Mouse (Mus musculus) retina, embryonic 14.5 days (tissue): Measurements from ENCODE around the gene Lnpep.
"Not testable (repeated sequence)": the region's sequence is repeated elsewhere in the genome, so short reads cannot be mapped to it uniquely, and the experiment has no call there.

ENCODE experiments used
- DNase-seq: peaks from one replicate; pipeline ENCODE4 v3.0.0-alpha.2; 2015; ENCODE audit warnings: low spot score

Gene Lnpep

GRCm38 (mm10) chr17:17608416-17608988 lies 16.3 kb downstream of the Lnpep start:
- no peak for DNase-seq

- DNase-seq: no peak
Observed at GRCm38 (mm10) chr17:17604554-17604953, 20.3 kb downstream of the Lnpep start.

- no peak for DNase-seq
Observed at GRCm38 (mm10) chr17:17603609-17604008, 21.2 kb downstream of the Lnpep start.

GRCm38 (mm10) chr17:17602786-17603185 lies 22.1 kb downstream of the Lnpep start:
- no peak for DNase-seq

GRCm38 (mm10) chr17:17602330-17602729 lies 22.5 kb downstream of the Lnpep start:
- no peak for DNase-seq

GRCm38 (mm10) chr17:17600804-17601252 lies 24.0 kb downstream of the Lnpep start:
- DNase-seq: no peak

- no peak for DNase-seq
Observed at GRCm38 (mm10) chr17:17600001-17600400, 24.8 kb downstream of the Lnpep start.

GRCm38 (mm10) chr17:17598355-17598754 lies 26.5 kb downstream of the Lnpep start:
- DNase-seq: no peak

GRCm38 (mm10) chr17:17592926-17593325 lies 31.9 kb downstream of the Lnpep start:
- DNase-seq: no peak

GRCm38 (mm10) chr17:17587333-17588047 lies 37.4 kb downstream of the Lnpep start:
- DNase-seq: no peak

- no peak for DNase-seq
Observed at GRCm38 (mm10) chr17:17585115-17585514, 39.7 kb downstream of the Lnpep start.

GRCm38 (mm10) chr17:17583896-17584295 lies 41.0 kb downstream of the Lnpep start:
- DNase-seq: no peak

- no peak for DNase-seq
Observed at GRCm38 (mm10) chr17:17581234-17581633, 43.6 kb downstream of the Lnpep start.

- no peak for DNase-seq
Observed at GRCm38 (mm10) chr17:17576399-17576798, 48.5 kb downstream of the Lnpep start.

- DNase-seq: peak; percentile 83
Observed at GRCm38 (mm10) chr17:17567071-17567470, 57.8 kb downstream of the Lnpep start.

- no peak for DNase-seq
Observed at GRCm38 (mm10) chr17:17548958-17549357, 75.9 kb downstream of the Lnpep start.

GRCm38 (mm10) chr17:17531338-17531737 lies 93.5 kb downstream of the Lnpep start:
- DNase-seq: no peak

- DNase-seq: no peak
Observed at GRCm38 (mm10) chr17:17516384-17517016, 108.3 kb downstream of the Lnpep start.

- DNase-seq: no peak
Observed at GRCm38 (mm10) chr17:17506677-17507076, 118.2 kb downstream of the Lnpep start.

GRCm38 (mm10) chr17:17499278-17499677 lies 125.6 kb downstream of the Lnpep start:
- no peak for DNase-seq

GRCm38 (mm10) chr17:17498848-17499247 lies 126.0 kb downstream of the Lnpep start:
- no peak for DNase-seq

GRCm38 (mm10) chr17:17496730-17497129 lies 128.1 kb downstream of the Lnpep start:
- DNase-seq: no peak

GRCm38 (mm10) chr17:17496234-17496633 lies 128.6 kb downstream of the Lnpep start:
- not testable (repeated sequence) for DNase-seq
